Mouse (Mus musculus): ENCODE results near the gene R3hdm2. TPM values are rescaled to one million over a fixed set of nuclear protein-coding genes. Genes with fewer than 3 reads are reported as not detected.

The R3hdm2 gene
- total RNA-seq, 2 experiments from 2014 or later = 115 to 120 TPM

- peak; percentile 47 to 53 for DNase-seq
- intact Hi-C loops (cut with DNase I) = no loop called here
Observed at GRCm38 (mm10) chr10:127480833-127481813, 101.0 kb downstream of the R3hdm2 start.

- no peak for DNase-seq
- intact Hi-C loops (cut with DNase I) = no loop called here
Observed at GRCm38 (mm10) chr10:127485235-127485634, 105.1 kb downstream of the R3hdm2 start.

GRCm38 (mm10) chr10:127488856-127489255 lies 108.7 kb downstream of the R3hdm2 start:
- intact Hi-C loops (cut with DNase I) = no loop called here
- no peak for DNase-seq

GRCm38 (mm10) chr10:127490160-127491127 lies 110.3 kb downstream of the R3hdm2 start:
- intact Hi-C loops (cut with DNase I) = no loop called here
- no peak for DNase-seq

- DNase-seq = no peak
- intact Hi-C loops (cut with DNase I) = no loop called here
Observed at GRCm38 (mm10) chr10:127491128-127491512, 111.0 kb downstream of the R3hdm2 start.

GRCm38 (mm10) chr10:127492118-127492517 lies 112.0 kb downstream of the R3hdm2 start:
- intact Hi-C loops (cut with DNase I) = no loop called here
- DNase-seq = no peak

GRCm38 (mm10) chr10:127496156-127496555 lies 116.0 kb downstream of the R3hdm2 start:
- intact Hi-C loops (cut with DNase I) = no loop called here
- DNase-seq = no peak

GRCm38 (mm10) chr10:127499516-127499915 lies 119.4 kb downstream of the R3hdm2 start:
- intact Hi-C loops (cut with DNase I) = no loop called here
- no peak for DNase-seq

- no peak for DNase-seq
- intact Hi-C loops (cut with DNase I) = no loop called here
Observed at GRCm38 (mm10) chr10:127500042-127500441, 119.9 kb downstream of the R3hdm2 start.

GRCm38 (mm10) chr10:127500894-127501893 lies 121.1 kb downstream of the R3hdm2 start, which contains the start of gene Stac3:
Stac3 (plus strand) TSS chr10:127501686.
- intact Hi-C loops (cut with DNase I) = no loop called here
- no peak for DNase-seq

GRCm38 (mm10) chr10:127508239-127508638 lies 128.1 kb downstream of the R3hdm2 start:
- intact Hi-C loops (cut with DNase I) = no loop called here
- peak; percentile 71 to 82 for DNase-seq

- DNase-seq = peak; percentile 81 to 90
- intact Hi-C loops (cut with DNase I) = loop anchor here (1.0 kb wide), 1 partner anchor 28 kb away; no protein-coding TSS in a partner anchor
Observed at GRCm38 (mm10) chr10:127509051-127509836, 129.1 kb downstream of the R3hdm2 start.

GRCm38 (mm10) chr10:127509837-127510701 lies 129.9 kb downstream of the R3hdm2 start:
- intact Hi-C loops (cut with DNase I) = loop anchor here (1.0 kb wide), 1 partner anchor 27 kb away; no protein-coding TSS in a partner anchor
- DNase-seq = no peak

- DNase-seq = no peak
- intact Hi-C loops (cut with DNase I) = no loop called here
Observed at GRCm38 (mm10) chr10:127510895-127511617, 130.9 kb downstream of the R3hdm2 start.

GRCm38 (mm10) chr10:127511634-127512306 lies 131.6 kb downstream of the R3hdm2 start:
- DNase-seq = peak; percentile 33 to 40
- intact Hi-C loops (cut with DNase I) = no loop called here

GRCm38 (mm10) chr10:127512307-127512666 lies 132.2 kb downstream of the R3hdm2 start:
- intact Hi-C loops (cut with DNase I) = no loop called here
- DNase-seq = peak in 1 of 2 experiments; percentile 40

All from heart, postnatal 14 days (tissue).